Mouse (Mus musculus) embryonic facial prominence, embryonic 14.5 days (tissue): ENCODE measurements at regions not wholly inside any gene's neighbourhood (a gene's known extent, or its start where the extent isn't known, plus 50 kb on each side); places are given as distances from the start of the nearest gene placed in this dataset.

Experiments
- ATAC-seq: fragments of 200-750 bp; cut with Nextera tagmentation; 2 replicates; pipeline ENCODE4 v1.8.0; 2017; ENCODE audit warnings: low read depth, moderate number of reproducible peaks, moderate TSS enrichment
- DNase-seq: peaks from one replicate; pipeline ENCODE4 v3.0.0-alpha.2; 2015; ENCODE audit warnings: low spot score
- H3K27ac ChIP-seq: fragments of 300-500 bp; sonication (generic); replicated peaks from 2 replicates; pipeline ENCODE4 v1.5.1; 2014; ENCODE audit warnings: low read depth, mild to moderate bottlenecking, low read length, moderate library complexity
- H3K27me3 ChIP-seq: fragments of 300-500 bp; sonication (generic); replicated peaks from 2 replicates; pipeline ENCODE4 v1.6.1; 2014; ENCODE audit warnings: low read length; ENCODE audit not compliant: control insufficient read depth, insufficient read depth
- H3K36me3 ChIP-seq: fragments of 300-500 bp; sonication (generic); 2 replicates; pipeline ENCODE4 v1.6.1; 2014; ENCODE audit warnings: low read length, mixed read lengths; ENCODE audit not compliant: control insufficient read depth, insufficient read depth
- H3K4me1 ChIP-seq: fragments of 300-500 bp; sonication (generic); 2 replicates; pipeline ENCODE4 v1.6.1; 2014; ENCODE audit warnings: antibody characterized with exemption, low read length; ENCODE audit not compliant: control insufficient read depth, insufficient read depth
- H3K4me2 ChIP-seq: fragments of 300-500 bp; sonication (generic); 2 replicates; pipeline ENCODE4 v1.6.1; 2014; ENCODE audit warnings: low read depth, mild to moderate bottlenecking, low read length, moderate library complexity, mixed read lengths
- H3K4me3 ChIP-seq: fragments of 300-500 bp; sonication (generic); 2 replicates; pipeline ENCODE4 v1.5.1; 2014; ENCODE audit warnings: low read depth, mild to moderate bottlenecking, low read length
- H3K9ac ChIP-seq: fragments of 300-500 bp; sonication (generic); 2 replicates; pipeline ENCODE4 v1.6.1; 2014; ENCODE audit warnings: low read depth, mild to moderate bottlenecking, low read length, moderate library complexity, mixed read lengths
- H3K9me3 ChIP-seq: fragments of 300-500 bp; sonication (generic); 2 replicates; pipeline ENCODE4 v1.6.1; 2016; ENCODE audit warnings: low read length; ENCODE audit not compliant: control insufficient read depth
- WGBS: fragments of 180-500 bp; shearing (Covaris S2); extraction: QIAGEN DNeasy Blood & Tissue Kit; methylation state at CpG from one replicate; pipeline ENCODE4 v1.1.7; 2014; 5-methylcytosine and 5-hydroxymethylcytosine counted together

DNA sequence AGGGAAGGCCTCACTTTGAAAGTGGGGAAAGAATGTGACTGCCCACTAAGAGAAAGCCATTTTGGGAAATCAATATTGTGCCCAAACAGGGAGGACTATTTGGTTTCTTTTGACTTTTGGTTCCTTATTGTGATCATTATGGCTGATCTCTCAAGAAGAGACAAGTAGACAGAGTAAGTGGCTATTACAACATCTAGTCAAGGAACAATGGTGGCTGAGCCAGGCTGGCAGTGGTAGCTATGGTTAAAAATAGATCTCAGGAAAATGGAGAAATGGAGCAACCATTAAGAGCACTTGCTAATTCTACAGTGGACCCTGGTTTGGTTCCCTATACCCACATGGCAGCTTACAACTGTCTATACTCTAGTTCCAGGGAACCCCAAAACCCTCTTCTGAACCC is 102.6 kb upstream of the Pde7b start:
- Histone ChIP-seq H3K4me3 (no peak overlapping the region), H3K9ac (no peak overlapping the region), H3K4me2 (no peak overlapping the region), H3K36me3 (no peaks in the 10 kb centered on the region), H3K9me3 (peaks cover 5% of the 10 kb centered on the region; the same call in 1 of the 2 replicates), H3K27me3 (no peaks in the 10 kb centered on the region), H3K4me1 (no peaks in the 10 kb centered on the region), H3K27ac (no peak overlapping the region)
- DNase-seq (no peak), ATAC-seq (no peak)

DNA sequence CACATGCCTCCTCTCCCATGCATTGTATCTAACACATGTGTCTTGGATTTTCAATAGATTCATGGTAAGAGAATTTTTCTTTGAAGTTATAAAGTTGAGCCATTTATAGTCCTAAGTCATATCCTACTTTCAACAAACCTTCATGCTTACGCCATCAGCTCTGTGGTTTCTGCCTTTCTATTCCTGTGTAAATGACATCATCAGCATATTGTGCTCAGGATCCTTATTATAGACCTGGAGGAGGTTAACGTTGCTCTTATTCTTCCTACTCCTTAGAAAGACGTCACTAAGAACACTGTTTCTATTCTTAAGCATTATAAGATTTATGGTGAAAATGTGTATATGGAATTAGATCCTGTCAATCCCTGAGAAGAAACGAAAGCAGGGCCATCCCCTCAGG is 93.7 kb upstream of the Pde7b start:
- Histone ChIP-seq H3K9ac (no peak overlapping the region), H3K4me1 (no peaks in the 10 kb centered on the region), H3K9me3 (0 out of 2 replicates have a peak, but pooled peaks cover 4% of the 10 kb centered on the region), H3K27ac (no peak overlapping the region), H3K27me3 (no peaks in the 10 kb centered on the region), H3K4me2 (no peak overlapping the region), H3K4me3 (no peak overlapping the region), H3K36me3 (no peaks in the 10 kb centered on the region)
- ATAC-seq = no peak
- WGBS = 54% methylated on average over 4 of the region's 4 CpGs
- no peak for DNase-seq

DNA sequence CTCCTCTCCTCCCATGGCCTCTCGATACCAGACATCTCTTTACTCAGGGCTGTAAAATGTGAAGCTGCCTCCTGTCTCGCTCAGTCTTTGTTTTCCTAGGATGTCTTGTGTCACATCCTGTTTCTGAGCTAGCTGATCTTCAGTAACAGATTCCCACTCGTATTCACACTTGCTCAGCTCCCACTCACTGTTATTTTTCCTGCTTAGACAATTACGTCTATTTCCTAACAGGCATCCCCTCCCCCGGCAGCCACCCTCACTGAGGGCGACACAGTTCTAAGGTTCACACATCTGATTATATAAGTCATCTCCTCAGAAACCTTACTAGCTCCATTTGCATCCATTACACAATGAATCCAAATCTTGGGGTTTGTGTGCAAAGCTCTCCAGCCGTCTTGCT is 74.9 kb upstream of the Pde7b start:
- no peak for DNase-seq
- 56% methylated on average over 7 of the region's 7 CpGs for WGBS
- no peaks in the 10 kb centered on the region for H3K9me3 ChIP-seq

DNA sequence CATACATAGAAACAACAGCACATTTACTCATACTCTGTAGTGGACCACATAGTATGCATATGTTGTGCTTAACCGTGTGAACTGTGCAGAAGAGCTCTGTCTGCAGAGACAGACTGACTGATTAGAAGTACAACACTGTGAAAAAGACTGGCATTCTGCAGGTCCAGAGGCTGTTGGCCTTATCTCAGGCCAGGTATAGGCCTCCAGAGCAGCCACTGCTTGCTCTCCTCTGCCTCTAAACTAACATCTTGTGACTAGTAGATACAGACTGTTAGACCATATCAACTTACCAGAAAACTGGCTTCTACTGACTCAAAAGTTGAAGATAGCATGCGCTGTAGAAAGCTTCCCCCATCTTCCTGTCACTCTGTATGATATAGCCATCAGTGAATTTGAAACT is 73.5 kb upstream of the Pde7b start:
- Histone ChIP-seq H3K4me1 (no peaks in the 10 kb centered on the region), H3K9ac (no peak overlapping the region), H3K27ac (no peak overlapping the region), H3K9me3 (no peaks in the 10 kb centered on the region), H3K36me3 (no peaks in the 10 kb centered on the region), H3K4me2 (no peak overlapping the region), H3K27me3 (no peaks in the 10 kb centered on the region), H3K4me3 (no peak overlapping the region)
- DNase-seq (no peak), ATAC-seq (no peak)
- 88% methylated on average over 2 of the region's 2 CpGs for WGBS

More for the DNA sequence above, 74.9 kb upstream of the Pde7b start:
- no peaks in the 10 kb centered on the region for H3K36me3 ChIP-seq
- H3K4me3 ChIP-seq = no peak overlapping the region
- H3K4me1 ChIP-seq = no peaks in the 10 kb centered on the region
- H3K4me2 ChIP-seq = no peak overlapping the region
- H3K9ac ChIP-seq = no peak overlapping the region
- no peaks in the 10 kb centered on the region for H3K27me3 ChIP-seq
- ATAC-seq = no peak
- H3K27ac ChIP-seq = no peak overlapping the region

DNA sequence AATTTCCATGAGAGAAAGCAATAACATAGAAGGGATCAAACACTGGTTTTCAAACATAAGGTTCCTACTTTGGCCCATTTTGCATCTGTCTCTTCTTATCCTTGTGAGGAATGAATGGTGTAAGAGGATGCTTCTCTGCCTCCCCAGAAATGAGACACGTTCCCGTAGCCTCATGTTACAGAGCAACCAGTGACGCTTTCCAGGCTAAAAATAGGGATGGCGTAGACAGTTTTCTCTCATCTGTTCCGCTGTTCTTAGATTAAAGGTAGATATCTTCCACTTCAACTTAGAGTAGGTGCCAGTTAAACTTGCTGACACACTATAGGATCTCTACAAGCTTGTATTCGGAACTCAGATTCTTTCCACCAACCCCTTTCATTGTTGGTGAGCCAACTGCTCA is 69.1 kb upstream of the Pde7b start:
- Histone ChIP-seq H3K9me3 (no peaks in the 10 kb centered on the region), H3K27me3 (no peaks in the 10 kb centered on the region), H3K4me1 (no peaks in the 10 kb centered on the region), H3K4me2 (no peak overlapping the region), H3K9ac (no peak overlapping the region), H3K4me3 (no peak overlapping the region), H3K36me3 (no peaks in the 10 kb centered on the region), H3K27ac (no peak overlapping the region)
- DNase-seq (no peak), ATAC-seq (no peak)
- WGBS = 60% methylated on average over 6 of the region's 6 CpGs

DNA sequence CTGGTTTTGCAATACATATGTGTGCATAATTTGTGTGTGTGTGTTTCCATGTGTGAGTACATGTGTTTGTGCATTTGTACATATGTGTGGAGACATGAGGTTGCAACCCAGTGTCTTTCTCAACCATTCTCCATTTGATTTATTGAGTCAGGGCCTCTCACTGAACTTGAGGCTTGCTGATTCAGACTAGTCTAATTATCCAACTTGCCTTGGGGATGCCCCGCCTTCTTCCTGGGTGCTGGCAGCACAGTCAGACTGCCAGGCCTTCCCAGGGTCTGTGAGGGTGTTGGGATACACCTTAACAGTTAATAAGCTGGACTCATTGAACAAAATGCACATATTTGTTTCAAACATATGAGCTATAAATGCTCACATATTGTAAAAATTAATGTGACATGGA is 56.1 kb upstream of the Pde7b start:
- Histone ChIP-seq H3K9me3 (no peaks in the 10 kb centered on the region), H3K27ac (no peak overlapping the region), H3K4me1 (no peaks in the 10 kb centered on the region), H3K36me3 (no peaks in the 10 kb centered on the region), H3K4me2 (no peak overlapping the region), H3K27me3 (no peaks in the 10 kb centered on the region), H3K9ac (no peak overlapping the region), H3K4me3 (no peak overlapping the region)
- ATAC-seq (no peak), DNase-seq (no peak)
- 82% methylated on average over 1 of the region's 1 CpGs for WGBS

DNA sequence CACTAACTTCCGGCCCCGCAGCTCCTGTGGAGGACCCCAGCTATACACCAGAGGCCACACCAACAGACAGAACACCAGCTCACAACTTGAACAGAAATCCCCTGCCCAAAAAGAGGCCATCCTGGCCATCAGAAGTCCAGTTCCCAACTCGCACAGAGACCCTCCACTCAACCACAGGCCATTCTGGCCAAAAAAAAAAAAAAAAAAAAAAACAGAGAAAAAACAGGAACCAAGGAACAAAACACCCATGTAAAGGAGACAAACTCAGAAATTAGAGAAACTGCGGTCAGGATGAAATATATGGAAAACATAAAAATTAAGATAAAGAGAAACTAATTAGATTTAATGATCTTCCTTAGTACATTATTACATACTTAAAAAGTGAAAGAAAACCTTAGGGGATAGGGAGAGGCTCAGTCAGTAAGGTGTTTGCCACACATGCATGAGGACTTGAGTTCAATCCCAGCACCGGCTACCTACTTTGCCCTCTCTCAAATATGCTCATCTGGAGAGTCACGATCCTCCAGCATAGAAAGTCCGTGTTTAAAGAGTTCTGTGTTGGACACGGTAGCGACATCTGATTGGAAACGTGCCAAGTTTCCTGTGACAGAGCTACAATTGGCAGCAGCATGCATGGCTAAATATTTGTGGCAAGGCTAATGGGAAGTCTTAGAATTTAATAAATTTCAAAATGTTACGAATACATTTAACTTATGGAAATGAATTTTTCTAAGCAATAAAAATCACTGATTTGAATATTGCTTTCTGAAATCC is 51.9 kb upstream of the Pde7b start:
- Histone ChIP-seq H3K4me3 (no peak overlapping the region), H3K4me2 (no peak overlapping the region), H3K4me1 (no peaks in the 10 kb centered on the region), H3K27me3 (no peaks in the 10 kb centered on the region), H3K9ac (no peak overlapping the region), H3K9me3 (no peaks in the 10 kb centered on the region), H3K27ac (no peak overlapping the region), H3K36me3 (no peaks in the 10 kb centered on the region)
- ATAC-seq (no peak), DNase-seq (peak; percentile 68)
- 63% methylated on average over 11 of the region's 11 CpGs for WGBS

DNA sequence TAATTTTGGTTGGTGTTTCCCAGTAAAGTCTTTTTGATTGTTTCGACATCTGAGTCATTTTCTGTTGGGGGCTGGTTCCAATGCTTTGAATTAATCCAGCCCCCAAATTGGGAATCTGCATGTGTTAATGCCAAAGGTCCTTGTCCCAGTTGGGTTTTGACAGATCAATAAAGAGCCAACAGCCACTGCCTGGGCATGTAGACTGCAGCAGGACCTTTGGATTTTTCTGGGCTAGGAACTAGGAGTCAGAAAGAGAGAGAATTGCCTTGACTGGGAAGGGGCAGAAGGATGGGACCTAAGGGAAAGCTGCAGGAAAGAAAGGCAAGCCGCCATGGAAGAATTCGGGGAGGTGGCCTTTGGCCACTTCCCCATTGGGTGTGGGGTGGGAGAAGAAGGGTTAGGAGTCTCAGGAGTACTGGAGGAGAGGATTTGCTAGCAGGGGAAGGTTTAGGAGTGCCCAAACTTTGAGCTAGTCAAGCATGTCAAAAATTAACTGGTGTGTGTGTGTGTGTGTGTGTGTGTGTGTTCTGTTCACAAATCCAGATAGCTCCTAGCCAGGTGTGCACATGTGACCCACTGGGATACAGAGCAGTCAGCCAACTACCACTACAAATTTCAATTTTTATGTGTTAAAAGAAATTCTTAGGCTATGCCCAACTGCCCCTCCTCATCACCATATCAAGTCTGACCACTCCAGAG is 51.0 kb upstream of the Pde7b start:
- Histone ChIP-seq H3K27me3 (no peaks in the 10 kb centered on the region), H3K4me2 (no peak overlapping the region)

More for the DNA sequence above, 51.0 kb upstream of the Pde7b start:
- Histone ChIP-seq H3K9me3 (no peaks in the 10 kb centered on the region), H3K4me1 (0 out of 2 replicates have a peak, but pooled peaks cover 4% of the 10 kb centered on the region), H3K27ac (no peak overlapping the region), H3K4me3 (no peak overlapping the region), H3K9ac (no peak overlapping the region), H3K36me3 (no peaks in the 10 kb centered on the region)
- ATAC-seq (no peak), DNase-seq (no peak)
- 91% methylated on average over 3 of the region's 3 CpGs for WGBS
